Mouse (Mus musculus) stomach, postnatal 0 days (tissue): ENCODE measurements around the gene Spryd4. TPM values are rescaled to one million over a fixed set of nuclear protein-coding genes. Genes with fewer than 3 reads are reported as not detected.

Source experiments
- ATAC-seq: fragments of 200-750 bp; cut with Nextera tagmentation; 2 replicates; pipeline ENCODE4 v1.8.0; 2017; ENCODE audit not compliant: low FRiP score, low TSS enrichment
- DNase-seq: peaks from one replicate; pipeline ENCODE4 v3.0.0-alpha.2; 2016; ENCODE audit warnings: low spot score
- H3K27ac ChIP-seq: fragments of 300-500 bp; sonication (generic); replicated peaks from 2 replicates; pipeline ENCODE4 v1.5.1; 2014; ENCODE audit warnings: mild to moderate bottlenecking, control low read depth
- H3K27me3 ChIP-seq: fragments of 300-500 bp; sonication (generic); 2 replicates; pipeline ENCODE4 v1.6.1; 2014; ENCODE audit warnings: low read length; ENCODE audit not compliant: control insufficient read depth, insufficient read depth
- H3K36me3 ChIP-seq: fragments of 300-500 bp; sonication (generic); 2 replicates; pipeline ENCODE4 v1.6.1; 2014; ENCODE audit warnings: low read length, mixed read lengths; ENCODE audit not compliant: control insufficient read depth, insufficient read depth
- H3K4me1 ChIP-seq: fragments of 300-500 bp; sonication (generic); replicated peaks from 2 replicates; pipeline ENCODE4 v1.6.1; 2014; ENCODE audit warnings: antibody characterized with exemption; ENCODE audit not compliant: control insufficient read depth, insufficient read depth
- H3K4me2 ChIP-seq: fragments of 300-500 bp; sonication (generic); replicated peaks from 2 replicates; pipeline ENCODE4 v1.6.1; 2014; ENCODE audit warnings: low read depth, mild to moderate bottlenecking, control low read depth, moderate library complexity
- H3K4me3 ChIP-seq: fragments of 300-500 bp; sonication (generic); 2 replicates; pipeline ENCODE4 v1.5.1; 2014; ENCODE audit warnings: low read depth, low read length, control low read depth
- H3K9ac ChIP-seq: fragments of 300-500 bp; sonication (generic); 2 replicates; pipeline ENCODE4 v1.6.1; 2014; ENCODE audit warnings: mild to moderate bottlenecking, low read length, control low read depth, mixed read lengths
- H3K9me3 ChIP-seq: fragments of 300-500 bp; sonication (generic); 2 replicates; pipeline ENCODE4 v1.6.1; 2016; ENCODE audit warnings: low read length; ENCODE audit not compliant: control insufficient read depth
- CTCF ChIP-seq: IDR thresholded peaks from 2 replicates; pipeline ENCODE4 v1.5.1; 2016; ENCODE audit warnings: antibody characterized with exemption, low read depth, mild to moderate bottlenecking, moderate library complexity
- EP300 ChIP-seq: optimal IDR thresholded peaks from 2 replicates; pipeline ENCODE3; 2016; ENCODE audit warnings: antibody characterized with exemption
- WGBS: fragments of 180-500 bp; shearing (Covaris S2); extraction: QIAGEN DNeasy Blood & Tissue Kit; methylation state at CpG from one replicate; pipeline ENCODE4 v1.1.7; 2014; 5-methylcytosine and 5-hydroxymethylcytosine counted together
- polyA plus RNA-seq: library from polyadenylated mRNA; unstranded; fragments of >200 nt; fragmentation: Nextera tagmentation; extraction: Ambion mirVana; gene quantifications from 2 replicates; pipeline ENCODE4 v1.2.1, GENCODE M21; 2015

Spryd4 gene
- polyA plus RNA-seq, 1 experiment from 2014 or later = 25.6 TPM

DNA sequence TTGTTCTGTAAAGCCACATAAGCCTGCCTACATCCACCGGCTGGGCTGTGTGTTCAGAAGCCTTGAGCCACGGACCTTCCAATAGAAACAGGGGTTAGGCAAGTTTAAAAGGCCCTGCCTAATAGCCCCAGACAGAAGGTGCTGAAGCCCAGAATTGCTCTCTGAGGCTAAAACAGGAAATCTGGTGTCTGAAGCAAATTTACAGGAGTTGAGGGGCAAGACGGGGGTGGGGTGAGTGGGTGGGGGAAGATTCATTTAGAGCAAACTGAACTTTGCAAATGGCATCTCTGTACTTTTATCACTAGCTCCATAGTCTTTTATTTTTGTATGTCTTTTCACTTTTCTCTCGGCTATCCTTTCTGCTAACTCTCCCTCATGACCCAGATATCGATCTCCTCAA is 19.5 kb upstream of the Spryd4 start:
- no peak overlapping the region for H3K27ac ChIP-seq
- H3K4me2 ChIP-seq = peak overlapping the region; percentile 72
- no peak for DNase-seq
- peak overlapping the region; percentile 61; the same call in 1 of the 2 replicates for H3K9ac ChIP-seq
- H3K4me3 ChIP-seq = peak overlapping the region; percentile 62
- H3K36me3 ChIP-seq = no peaks in the 10 kb centered on the region
- no peaks in the 10 kb centered on the region for H3K27me3 ChIP-seq
- WGBS = 5% methylated on average over 5 of the region's 5 CpGs
- H3K9me3 ChIP-seq = no peaks in the 10 kb centered on the region
- H3K4me1 ChIP-seq = no peaks in the 10 kb centered on the region
- TF ChIP-seq EP300 (no peak), CTCF (no peak)
- ATAC-seq = no peak

DNA sequence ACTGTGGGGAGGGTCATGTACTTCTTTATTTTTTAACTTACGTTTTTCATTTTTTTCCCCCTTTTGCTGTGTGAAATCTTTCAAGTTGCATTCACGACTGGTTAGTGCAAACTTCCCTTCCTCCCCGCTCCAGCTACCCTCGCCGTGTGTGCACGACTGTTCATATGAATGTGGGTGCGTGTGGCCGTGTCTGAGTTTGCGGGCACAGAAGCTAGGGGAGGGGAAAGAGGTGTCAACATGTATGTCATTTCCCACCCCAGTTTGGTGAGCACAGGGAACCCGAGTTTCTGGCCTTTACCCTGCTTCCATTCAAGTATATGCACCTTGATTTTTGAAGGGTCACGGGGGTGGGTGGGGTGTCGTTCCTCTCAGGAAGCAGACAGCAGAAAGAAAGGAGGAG is 19.0 kb upstream of the Spryd4 start:
- no peaks in the 10 kb centered on the region for H3K9me3 ChIP-seq
- H3K27me3 ChIP-seq = no peaks in the 10 kb centered on the region
- H3K4me3 ChIP-seq = no peak overlapping the region
- DNase-seq (no peak), ATAC-seq (no peak)
- no peak overlapping the region for H3K4me2 ChIP-seq
- H3K27ac ChIP-seq = no peak overlapping the region
- H3K4me1 ChIP-seq = no peaks in the 10 kb centered on the region
- H3K36me3 ChIP-seq = no peaks in the 10 kb centered on the region
- WGBS = 69% methylated on average over 12 of the region's 12 CpGs
- TF ChIP-seq CTCF (no peak), EP300 (no peak)
- no peak overlapping the region for H3K9ac ChIP-seq

DNA sequence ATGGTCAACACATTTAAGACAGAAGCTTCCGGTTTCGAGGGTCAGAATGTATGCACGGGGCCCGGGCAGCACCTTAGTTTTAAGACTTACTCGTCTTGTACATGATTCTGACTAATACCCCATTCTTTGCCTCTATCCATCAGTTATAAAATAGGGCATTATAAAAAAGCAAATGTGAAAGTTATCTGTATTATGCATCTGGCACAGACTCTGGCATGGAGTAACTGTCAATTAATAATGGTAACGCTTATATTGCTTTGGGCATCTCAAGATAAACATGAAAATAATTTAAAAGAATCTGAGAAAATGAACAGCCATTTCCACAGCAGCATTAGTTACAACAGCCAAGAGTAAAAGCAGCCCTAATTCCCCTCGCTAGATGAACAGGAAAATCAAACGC is 16.4 kb upstream of the Spryd4 start:
- 85% methylated on average over 8 of the region's 8 CpGs for WGBS
- DNase-seq (no peak), ATAC-seq (no peak)

GRCm38 (mm10) chr10:128227592-128227991 is 16.0 kb upstream of the Spryd4 start:
- no peaks in the 10 kb centered on the region for H3K27me3 ChIP-seq
- no peaks in the 10 kb centered on the region for H3K36me3 ChIP-seq
- H3K4me3 ChIP-seq = no peak overlapping the region
- 70% methylated on average over 9 of the region's 9 CpGs for WGBS
- DNase-seq = no peak
- H3K4me2 ChIP-seq = no peak overlapping the region
- no peak for ATAC-seq
- no peak overlapping the region for H3K9ac ChIP-seq
- H3K4me1 ChIP-seq = no peaks in the 10 kb centered on the region
- H3K27ac ChIP-seq = no peak overlapping the region
- TF ChIP-seq CTCF = no peak
- no peak for TF ChIP-seq EP300
- H3K9me3 ChIP-seq = no peaks in the 10 kb centered on the region

More for the DNA sequence above, 16.4 kb upstream of the Spryd4 start:
- Histone ChIP-seq H3K4me2 (no peak overlapping the region), H3K9ac (no peak overlapping the region), H3K36me3 (no peaks in the 10 kb centered on the region), H3K27me3 (no peaks in the 10 kb centered on the region), H3K4me3 (no peak overlapping the region), H3K4me1 (no peaks in the 10 kb centered on the region), H3K27ac (no peak overlapping the region), H3K9me3 (no peaks in the 10 kb centered on the region)
- TF ChIP-seq EP300 (no peak), CTCF (no peak)

GRCm38 (mm10) chr10:128225538-128225937 is 13.9 kb upstream of the Spryd4 start, which contains the start of gene Mip:
Mip (plus strand) TSS chr10:128225838.
- H3K4me2 ChIP-seq = no peak within 1 kb of the TSS
- DNase-seq (no peak), ATAC-seq (peak; percentile 21)
- H3K4me3 ChIP-seq = no peak within 1 kb of the TSS
- TF ChIP-seq EP300 = no peak
- H3K9ac ChIP-seq = no peak within 1 kb of the TSS
- no peaks in the 10 kb centered on the region for H3K9me3 ChIP-seq
- WGBS = 41% methylated on average over 4 of the region's 4 CpGs
- H3K4me1 ChIP-seq = no peaks in the 10 kb centered on the region
- no peaks in the 10 kb centered on the region; the same call in 1 of the 2 replicates for H3K27me3 ChIP-seq
- H3K36me3 ChIP-seq = no peaks in the 10 kb centered on the region
- H3K27ac ChIP-seq = no peak within 1 kb of the TSS

DNA sequence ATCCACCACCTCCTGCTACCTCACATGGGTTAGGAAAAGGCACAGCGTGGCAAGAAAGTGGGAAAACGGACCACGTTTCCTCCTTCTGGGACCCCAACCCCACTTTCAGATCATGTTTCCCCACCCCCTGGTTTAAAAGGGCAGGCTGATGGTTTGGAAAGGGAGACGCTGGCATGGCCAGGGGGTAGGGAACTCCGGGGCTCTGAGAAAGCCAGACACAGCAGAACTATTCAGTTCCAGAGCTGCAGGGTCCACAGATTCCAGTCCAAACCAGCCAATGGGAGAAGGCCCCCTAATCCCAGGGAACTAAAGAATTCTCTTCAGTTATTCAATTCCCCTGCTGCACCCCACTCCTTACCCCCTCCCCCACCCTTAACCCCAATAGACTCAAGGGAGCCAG is 13.5 kb upstream of the Spryd4 start:
- no peak overlapping the region for H3K4me2 ChIP-seq
- no peak overlapping the region for H3K27ac ChIP-seq
- DNase-seq (no peak), ATAC-seq (no peak)
- H3K36me3 ChIP-seq = no peaks in the 10 kb centered on the region
- H3K27me3 ChIP-seq = no peaks in the 10 kb centered on the region; the same call in 1 of the 2 replicates
- no peak overlapping the region for H3K4me3 ChIP-seq
- no peak overlapping the region for H3K9ac ChIP-seq
- no peak for TF ChIP-seq CTCF
- no peak for TF ChIP-seq EP300
- 44% methylated on average over 5 of the region's 5 CpGs for WGBS
- H3K4me1 ChIP-seq = no peaks in the 10 kb centered on the region
- H3K9me3 ChIP-seq = no peaks in the 10 kb centered on the region
